Mouse (Mus musculus): ENCODE data around the gene Srrm2. TPM values are rescaled to one million over a fixed set of nuclear protein-coding genes. Genes with fewer than 3 reads are reported as not detected.

Gene Srrm2
- total RNA-seq, 1 experiment: 192 TPM

DNA sequence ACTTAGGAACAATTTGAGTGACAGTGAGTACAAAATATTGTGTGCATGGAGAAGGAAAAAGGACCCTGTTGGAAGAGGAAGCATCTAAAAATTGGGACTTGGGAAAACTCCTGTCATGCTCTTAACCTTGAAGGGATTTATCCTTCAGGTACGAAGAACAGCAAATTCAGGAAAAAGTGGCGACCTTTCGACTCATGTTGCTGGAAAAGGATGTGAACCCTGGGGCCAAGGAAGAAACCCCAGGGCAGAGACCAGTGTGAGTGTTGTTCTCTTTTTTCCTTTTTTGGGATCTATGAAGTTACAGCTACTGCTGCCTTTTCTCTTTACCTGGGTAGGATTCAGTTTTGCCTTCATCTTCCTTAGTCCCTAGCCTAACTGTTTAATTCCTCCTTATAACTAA is 17.6 kb downstream of the Srrm2 start:
- in situ Hi-C loops (cut with MboI; ENCODE audit: low sequenced_read_pairs in 2 of 2, unreplicated experiment in 2 of 2): no loop called here
- TF ChIP-seq HCFC1 (IDR thresholded peaks at IDR 0.05; ENCODE audit: borderline replicate concordance, insufficient read depth, low read length) (no peak), CHD2 (IDR thresholded peaks at IDR 0.05; ENCODE audit: low read depth, low read length) (no peak), ZC3H11A (IDR thresholded peaks at IDR 0.05; ENCODE audit: borderline replicate concordance, low read depth, low read length) (no peak), ZNF384 (IDR thresholded peaks at IDR 0.05; ENCODE audit: low read depth, low read length) (no peak), MAFK (IDR thresholded peaks at IDR 0.05; ENCODE audit: insufficient read depth, low read depth, low read length) (no peak)

DNA sequence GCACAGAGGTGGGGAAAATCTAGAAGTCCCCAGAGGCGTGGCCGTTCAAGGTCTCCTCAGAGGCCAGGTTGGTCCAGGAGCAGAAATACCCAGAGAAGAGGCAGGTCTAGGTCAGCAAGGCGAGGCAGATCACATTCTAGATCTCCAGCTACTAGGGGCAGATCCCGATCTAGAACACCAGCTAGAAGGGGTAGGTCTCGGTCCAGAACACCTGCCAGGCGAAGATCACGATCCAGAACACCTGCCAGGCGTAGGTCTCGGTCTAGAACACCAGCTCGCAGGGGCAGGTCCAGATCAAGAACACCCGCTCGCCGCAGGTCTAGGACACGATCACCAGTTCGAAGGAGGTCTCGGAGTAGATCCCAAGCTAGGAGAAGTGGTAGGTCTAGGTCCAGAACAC is 25.3 kb downstream of the Srrm2 start:
- H3K9ac ChIP-seq (ENCODE audit: insufficient read depth, low read depth, low read length, poor library complexity, severe bottlenecking): no peak overlapping the region
- in situ Hi-C loops (cut with MboI; ENCODE audit: low sequenced_read_pairs in 2 of 2, unreplicated experiment in 2 of 2): no loop called here
- H3K9me3 ChIP-seq (ENCODE audit: control insufficient read depth, insufficient read depth, low read depth, low read length): peaks cover 59% of the 10 kb centered on the region
- DNase-seq (ENCODE audit: low read depth, low spot score): no peak
- no peak overlapping the region for H3K4me3 ChIP-seq (ENCODE audit: insufficient read depth in 1 of 2, low read depth in 1 of 2, low read length in 2 of 2, poor library complexity in 1 of 2, severe bottlenecking in 1 of 2)
- no peaks in the 10 kb centered on the region for H3K4me1 ChIP-seq (ENCODE audit: control insufficient read depth in 2 of 2, insufficient read depth in 2 of 2, low read length in 2 of 2, poor library complexity in 1 of 2)
- peaks cover 81% of the 10 kb centered on the region for H3K36me3 ChIP-seq (ENCODE audit: control insufficient read depth, insufficient read depth, low read length, poor library complexity, severe bottlenecking)
- TF ChIP-seq CHD2 (IDR thresholded peaks at IDR 0.05; ENCODE audit: low read depth, low read length) (no peak), ZC3H11A (IDR thresholded peaks at IDR 0.05; ENCODE audit: borderline replicate concordance, low read depth, low read length) (no peak), HCFC1 (IDR thresholded peaks at IDR 0.05; ENCODE audit: borderline replicate concordance, insufficient read depth, low read length) (no peak), MAFK (IDR thresholded peaks at IDR 0.05; ENCODE audit: insufficient read depth, low read depth, low read length) (no peak), ZNF384 (IDR thresholded peaks at IDR 0.05; ENCODE audit: low read depth, low read length) (no peak)
- H3K27ac ChIP-seq (ENCODE audit: insufficient read depth, low read depth, low read length, poor library complexity, severe bottlenecking): peak overlapping the region; percentile 8; the same call in 1 of the 2 replicates

More for the DNA sequence above, 17.6 kb downstream of the Srrm2 start:
- H3K9me3 ChIP-seq (ENCODE audit: control insufficient read depth, insufficient read depth, low read depth, low read length): peaks cover 5% of the 10 kb centered on the region
- DNase-seq (ENCODE audit: low read depth, low spot score): no peak
- no peak overlapping the region for H3K27ac ChIP-seq (ENCODE audit: insufficient read depth, low read depth, low read length, poor library complexity, severe bottlenecking)
- peaks cover 42% of the 10 kb centered on the region for H3K36me3 ChIP-seq (ENCODE audit: control insufficient read depth, insufficient read depth, low read length, poor library complexity, severe bottlenecking)
- no peak overlapping the region for H3K4me3 ChIP-seq (ENCODE audit: insufficient read depth in 1 of 2, low read depth in 1 of 2, low read length in 2 of 2, poor library complexity in 1 of 2, severe bottlenecking in 1 of 2)
- peaks cover 0 to 4% of the 10 kb centered on the region in 2 experiments; a peak in 2 of 4 replicates for H3K4me1 ChIP-seq (ENCODE audit: control insufficient read depth in 2 of 2, insufficient read depth in 2 of 2, low read length in 2 of 2, poor library complexity in 1 of 2)
- H3K9ac ChIP-seq (ENCODE audit: insufficient read depth, low read depth, low read length, poor library complexity, severe bottlenecking): no peak overlapping the region

DNA sequence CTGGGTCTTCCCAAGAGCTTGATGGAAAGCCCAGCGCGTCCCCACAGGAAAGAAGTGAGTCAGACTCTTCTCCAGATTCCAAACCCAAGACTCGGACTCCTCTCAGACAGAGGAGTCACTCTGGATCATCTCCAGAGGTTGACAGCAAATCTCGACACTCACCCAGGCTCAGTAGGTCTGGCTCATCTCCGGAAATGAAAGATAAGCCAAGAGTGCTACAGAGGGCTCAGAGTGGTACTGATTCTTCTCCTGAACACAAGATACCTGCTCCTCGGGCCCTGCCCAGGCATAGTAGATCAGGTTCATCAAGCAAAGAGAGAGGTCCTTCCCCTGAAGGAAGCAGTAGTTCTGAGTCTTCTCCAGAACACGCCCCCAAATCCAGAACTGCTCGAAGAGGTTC is 28.2 kb downstream of the Srrm2 start:
- no peak overlapping the region for H3K9ac ChIP-seq (ENCODE audit: insufficient read depth, low read depth, low read length, poor library complexity, severe bottlenecking)
- no peak for DNase-seq (ENCODE audit: low read depth, low spot score)
- peaks cover 49% of the 10 kb centered on the region for H3K9me3 ChIP-seq (ENCODE audit: control insufficient read depth, insufficient read depth, low read depth, low read length)
- H3K4me3 ChIP-seq (ENCODE audit: insufficient read depth in 1 of 2, low read depth in 1 of 2, low read length in 2 of 2, poor library complexity in 1 of 2, severe bottlenecking in 1 of 2): no peak overlapping the region
- peaks cover 0 to 18% of the 10 kb centered on the region in 2 experiments; a peak in 1 of 4 replicates for H3K4me1 ChIP-seq (ENCODE audit: control insufficient read depth in 2 of 2, insufficient read depth in 2 of 2, low read length in 2 of 2, poor library complexity in 1 of 2)
- no peak overlapping the region for H3K27ac ChIP-seq (ENCODE audit: insufficient read depth, low read depth, low read length, poor library complexity, severe bottlenecking)
- peaks cover 93% of the 10 kb centered on the region for H3K36me3 ChIP-seq (ENCODE audit: control insufficient read depth, insufficient read depth, low read length, poor library complexity, severe bottlenecking)
- TF ChIP-seq ZC3H11A (IDR thresholded peaks at IDR 0.05; ENCODE audit: borderline replicate concordance, low read depth, low read length) (no peak), HCFC1 (IDR thresholded peaks at IDR 0.05; ENCODE audit: borderline replicate concordance, insufficient read depth, low read length) (no peak), MAFK (IDR thresholded peaks at IDR 0.05; ENCODE audit: insufficient read depth, low read depth, low read length) (no peak), CHD2 (IDR thresholded peaks at IDR 0.05; ENCODE audit: low read depth, low read length) (no peak), ZNF384 (IDR thresholded peaks at IDR 0.05; ENCODE audit: low read depth, low read length) (no peak)
- in situ Hi-C loops (cut with MboI; ENCODE audit: low sequenced_read_pairs in 2 of 2, unreplicated experiment in 2 of 2): no loop called here

DNA sequence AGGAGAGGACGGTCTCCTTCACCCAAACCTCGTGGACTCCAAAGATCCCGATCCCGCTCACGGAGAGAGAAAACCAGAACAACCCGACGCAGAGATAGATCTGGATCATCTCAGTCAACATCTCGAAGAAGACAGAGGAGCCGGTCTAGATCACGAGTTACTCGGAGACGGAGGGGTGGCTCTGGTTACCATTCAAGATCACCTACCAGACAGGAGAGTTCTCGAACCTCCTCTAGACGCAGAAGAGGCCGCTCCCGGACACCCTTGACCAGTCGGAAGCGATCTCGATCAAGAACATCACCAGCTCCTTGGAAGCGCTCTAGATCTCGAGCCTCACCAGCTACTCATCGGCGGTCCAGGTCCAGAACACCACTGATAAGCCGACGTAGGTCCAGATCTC is 28.9 kb downstream of the Srrm2 start:
- Histone ChIP-seq H3K36me3 (ENCODE audit: control insufficient read depth, insufficient read depth, low read length, poor library complexity, severe bottlenecking) (peaks cover 92% of the 10 kb centered on the region), H3K4me1 (ENCODE audit: control insufficient read depth in 2 of 2, insufficient read depth in 2 of 2, low read length in 2 of 2, poor library complexity in 1 of 2) (peaks cover 0 to 18% of the 10 kb centered on the region in 2 experiments; a peak in 1 of 4 replicates), H3K4me3 (ENCODE audit: insufficient read depth in 1 of 2, low read depth in 1 of 2, low read length in 2 of 2, poor library complexity in 1 of 2, severe bottlenecking in 1 of 2) (no peak overlapping the region), H3K9me3 (ENCODE audit: control insufficient read depth, insufficient read depth, low read depth, low read length) (peaks cover 44% of the 10 kb centered on the region), H3K9ac (ENCODE audit: insufficient read depth, low read depth, low read length, poor library complexity, severe bottlenecking) (no peak overlapping the region), H3K27ac (ENCODE audit: insufficient read depth, low read depth, low read length, poor library complexity, severe bottlenecking) (no peak overlapping the region)
- in situ Hi-C loops (cut with MboI; ENCODE audit: low sequenced_read_pairs in 2 of 2, unreplicated experiment in 2 of 2): no loop called here
- TF ChIP-seq ZC3H11A (IDR thresholded peaks at IDR 0.05; ENCODE audit: borderline replicate concordance, low read depth, low read length) (no peak), ZNF384 (IDR thresholded peaks at IDR 0.05; ENCODE audit: low read depth, low read length) (no peak), CHD2 (IDR thresholded peaks at IDR 0.05; ENCODE audit: low read depth, low read length) (no peak), HCFC1 (IDR thresholded peaks at IDR 0.05; ENCODE audit: borderline replicate concordance, insufficient read depth, low read length) (no peak), MAFK (IDR thresholded peaks at IDR 0.05; ENCODE audit: insufficient read depth, low read depth, low read length) (no peak)
- no peak for DNase-seq (ENCODE audit: low read depth, low spot score)
